Mouse (Mus musculus) lung, postnatal 0 days (tissue): ENCODE data around the gene Brms1l.

ENCODE experiments used
- CTCF ChIP-seq: IDR thresholded peaks from 2 replicates; pipeline ENCODE4 v1.5.1; 2016; ENCODE audit warnings: antibody characterized with exemption, mild to moderate bottlenecking
- EP300 ChIP-seq: IDR thresholded peaks from 2 replicates; pipeline ENCODE4 v1.6.1; 2016; ENCODE audit warnings: antibody characterized with exemption, mild to moderate bottlenecking, control low read depth

DNA sequence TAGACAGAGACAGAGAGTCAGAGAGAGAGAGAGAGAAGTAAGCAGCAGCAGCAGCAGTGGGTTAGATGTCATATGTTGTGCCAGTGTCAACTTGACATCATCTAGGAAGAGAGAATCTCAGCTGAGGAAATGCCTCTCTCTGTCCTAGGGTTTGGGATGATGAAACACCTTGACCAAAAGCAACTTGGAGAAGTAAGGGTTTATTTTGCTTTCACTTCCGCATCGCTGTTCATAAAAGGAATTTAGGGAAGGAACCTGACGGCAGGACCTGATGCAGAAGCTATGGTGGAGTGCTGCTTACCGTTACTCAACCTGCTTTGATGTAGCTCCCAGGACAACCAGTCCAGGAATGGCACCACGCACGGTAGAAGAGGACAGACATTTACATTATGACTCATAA is 12.1 kb upstream of the Brms1l start:
- TF ChIP-seq CTCF, result no peak
- no peak for TF ChIP-seq EP300
